Mouse (Mus musculus): ENCODE data around the gene Dnajc16. TPM values are rescaled to one million over a fixed set of nuclear protein-coding genes. Genes with fewer than 3 reads are reported as not detected.
"Not testable (repeated sequence)": the region's sequence is repeated elsewhere in the genome, so short reads cannot be mapped to it uniquely, and the experiment has no call there.

Gene Dnajc16
- polyA plus RNA-seq, 1 experiment from 2014 or later, result 3.1 TPM

- no peak for ATAC-seq (ENCODE audit: low read depth)
- Histone ChIP-seq H3K9me3 (ENCODE audit: control insufficient read depth, low read length) (no peaks in the 10 kb centered on the region), H3K27ac (replicated peaks; ENCODE audit: low read depth, low read length) (no peak overlapping the region), H3K4me1 (ENCODE audit: control insufficient read depth, insufficient read depth, low read length) (no peaks in the 10 kb centered on the region), H3K4me3 (ENCODE audit: low read depth, low read length) (no peak overlapping the region), H3K27me3 (replicated peaks; ENCODE audit: control insufficient read depth, insufficient read depth, low read length) (no peaks in the 10 kb centered on the region), H3K9ac (ENCODE audit: low read depth, low read length) (no peak overlapping the region), H3K4me2 (ENCODE audit: low read depth, low read length) (no peak overlapping the region), H3K36me3 (ENCODE audit: control insufficient read depth, insufficient read depth, low read length) (peaks cover 95% of the 10 kb centered on the region)
- 98% methylated on average over 8 of the region's 8 CpGs for WGBS
- no peak for DNase-seq (ENCODE audit: low spot score)
Observed at GRCm38 (mm10) chr4:141781201-141781985, 9.3 kb downstream of the Dnajc16 start.

GRCm38 (mm10) chr4:141779828-141780227 is 10.9 kb downstream of the Dnajc16 start:
- no peak overlapping the region for H3K9ac ChIP-seq (ENCODE audit: low read depth, low read length)
- 93% methylated on average over 8 of the region's 8 CpGs for WGBS
- H3K9me3 ChIP-seq (ENCODE audit: control insufficient read depth, low read length), result no peaks in the 10 kb centered on the region
- ATAC-seq (ENCODE audit: low read depth) (no peak), DNase-seq (ENCODE audit: low spot score) (no peak)
- H3K4me3 ChIP-seq (ENCODE audit: low read depth, low read length), result no peak overlapping the region
- H3K36me3 ChIP-seq (ENCODE audit: control insufficient read depth, insufficient read depth, low read length), result peaks cover 96% of the 10 kb centered on the region
- H3K4me1 ChIP-seq (ENCODE audit: control insufficient read depth, insufficient read depth, low read length), result no peaks in the 10 kb centered on the region
- no peak overlapping the region for H3K4me2 ChIP-seq (ENCODE audit: low read depth, low read length)
- no peaks in the 10 kb centered on the region for H3K27me3 ChIP-seq (replicated peaks; ENCODE audit: control insufficient read depth, insufficient read depth, low read length)
- H3K27ac ChIP-seq (replicated peaks; ENCODE audit: low read depth, low read length), result no peak overlapping the region

GRCm38 (mm10) chr4:141773019-141773418 is 17.7 kb downstream of the Dnajc16 start:
- H3K9ac ChIP-seq (ENCODE audit: low read depth, low read length); H3K27me3 ChIP-seq (replicated peaks; ENCODE audit: control insufficient read depth, insufficient read depth, low read length); H3K9me3 ChIP-seq (ENCODE audit: control insufficient read depth, low read length); ATAC-seq (ENCODE audit: low read depth); H3K4me2 ChIP-seq (ENCODE audit: low read depth, low read length); H3K27ac ChIP-seq (replicated peaks; ENCODE audit: low read depth, low read length); H3K4me3 ChIP-seq (ENCODE audit: low read depth, low read length); H3K4me1 ChIP-seq (ENCODE audit: control insufficient read depth, insufficient read depth, low read length); DNase-seq (ENCODE audit: low spot score): not testable (repeated sequence)
- peaks cover 96% of the 10 kb centered on the region for H3K36me3 ChIP-seq (ENCODE audit: control insufficient read depth, insufficient read depth, low read length)
- WGBS, result 86% methylated on average over 4 of the region's 4 CpGs

GRCm38 (mm10) chr4:141771823-141772222 is 18.9 kb downstream of the Dnajc16 start:
- H3K9ac ChIP-seq (ENCODE audit: low read depth, low read length), result no peak overlapping the region
- peaks cover 13% of the 10 kb centered on the region for H3K4me1 ChIP-seq (ENCODE audit: control insufficient read depth, insufficient read depth, low read length)
- WGBS, result 93% methylated on average over 8 of the region's 8 CpGs
- H3K27me3 ChIP-seq (replicated peaks; ENCODE audit: control insufficient read depth, insufficient read depth, low read length), result no peaks in the 10 kb centered on the region
- H3K27ac ChIP-seq (replicated peaks; ENCODE audit: low read depth, low read length), result no peak overlapping the region
- H3K36me3 ChIP-seq (ENCODE audit: control insufficient read depth, insufficient read depth, low read length), result peaks cover 97% of the 10 kb centered on the region
- no peaks in the 10 kb centered on the region for H3K9me3 ChIP-seq (ENCODE audit: control insufficient read depth, low read length)
- ATAC-seq (ENCODE audit: low read depth) (no peak), DNase-seq (ENCODE audit: low spot score) (no peak)
- H3K4me2 ChIP-seq (ENCODE audit: low read depth, low read length), result no peak overlapping the region
- H3K4me3 ChIP-seq (ENCODE audit: low read depth, low read length), result no peak overlapping the region

GRCm38 (mm10) chr4:141769501-141770160 is 21.1 kb downstream of the Dnajc16 start:
- Histone ChIP-seq H3K9ac (ENCODE audit: low read depth, low read length) (no peak overlapping the region), H3K9me3 (ENCODE audit: control insufficient read depth, low read length) (no peaks in the 10 kb centered on the region), H3K27ac (replicated peaks; ENCODE audit: low read depth, low read length) (no peak overlapping the region), H3K4me3 (ENCODE audit: low read depth, low read length) (no peak overlapping the region), H3K27me3 (replicated peaks; ENCODE audit: control insufficient read depth, insufficient read depth, low read length) (no peaks in the 10 kb centered on the region), H3K36me3 (ENCODE audit: control insufficient read depth, insufficient read depth, low read length) (peaks cover 86% of the 10 kb centered on the region), H3K4me1 (ENCODE audit: control insufficient read depth, insufficient read depth, low read length) (peaks cover 21% of the 10 kb centered on the region), H3K4me2 (ENCODE audit: low read depth, low read length) (no peak overlapping the region)
- DNase-seq (ENCODE audit: low spot score), result no peak
- 84% methylated on average over 8 of the region's 8 CpGs for WGBS
- no peak for ATAC-seq (ENCODE audit: low read depth)

GRCm38 (mm10) chr4:141767353-141768036 is 23.2 kb downstream of the Dnajc16 start:
- no peak overlapping the region for H3K4me3 ChIP-seq (ENCODE audit: low read depth, low read length)
- no peak overlapping the region for H3K9ac ChIP-seq (ENCODE audit: low read depth, low read length)
- H3K27me3 ChIP-seq (replicated peaks; ENCODE audit: control insufficient read depth, insufficient read depth, low read length), result no peaks in the 10 kb centered on the region
- peaks cover 21% of the 10 kb centered on the region for H3K4me1 ChIP-seq (ENCODE audit: control insufficient read depth, insufficient read depth, low read length)
- ATAC-seq (ENCODE audit: low read depth), result peak; percentile 86; the same call in 1 of the 2 replicates
- WGBS, result 66% methylated on average over 19 of the region's 19 CpGs
- peak; percentile 90 for DNase-seq (ENCODE audit: low spot score)
- peak overlapping the region; percentile 41 for H3K4me2 ChIP-seq (ENCODE audit: low read depth, low read length)
- peaks cover 86% of the 10 kb centered on the region for H3K36me3 ChIP-seq (ENCODE audit: control insufficient read depth, insufficient read depth, low read length)
- H3K27ac ChIP-seq (replicated peaks; ENCODE audit: low read depth, low read length), result peak overlapping the region; percentile 95
- no peaks in the 10 kb centered on the region for H3K9me3 ChIP-seq (ENCODE audit: control insufficient read depth, low read length)

GRCm38 (mm10) chr4:141766668-141767352 is 23.9 kb downstream of the Dnajc16 start:
- Histone ChIP-seq H3K9ac (ENCODE audit: low read depth, low read length) (no peak overlapping the region), H3K27ac (replicated peaks; ENCODE audit: low read depth, low read length) (peak overlapping the region; percentile 95), H3K27me3 (replicated peaks; ENCODE audit: control insufficient read depth, insufficient read depth, low read length) (no peaks in the 10 kb centered on the region), H3K36me3 (ENCODE audit: control insufficient read depth, insufficient read depth, low read length) (peaks cover 86% of the 10 kb centered on the region), H3K9me3 (ENCODE audit: control insufficient read depth, low read length) (no peaks in the 10 kb centered on the region), H3K4me2 (ENCODE audit: low read depth, low read length) (peak overlapping the region; percentile 41), H3K4me3 (ENCODE audit: low read depth, low read length) (no peak overlapping the region), H3K4me1 (ENCODE audit: control insufficient read depth, insufficient read depth, low read length) (peaks cover 21% of the 10 kb centered on the region)
- DNase-seq (ENCODE audit: low spot score) (peak; percentile 88), ATAC-seq (ENCODE audit: low read depth) (peak; percentile 79)
- WGBS, result 34% methylated on average over 19 of the region's 19 CpGs

GRCm38 (mm10) chr4:141766316-141766667 is 24.4 kb downstream of the Dnajc16 start:
- no peaks in the 10 kb centered on the region for H3K27me3 ChIP-seq (replicated peaks; ENCODE audit: control insufficient read depth, insufficient read depth, low read length)
- H3K9ac ChIP-seq (ENCODE audit: low read depth, low read length), result no peak overlapping the region
- H3K4me3 ChIP-seq (ENCODE audit: low read depth, low read length), result no peak overlapping the region
- H3K9me3 ChIP-seq (ENCODE audit: control insufficient read depth, low read length), result no peaks in the 10 kb centered on the region
- H3K4me1 ChIP-seq (ENCODE audit: control insufficient read depth, insufficient read depth, low read length), result peaks cover 21% of the 10 kb centered on the region
- ATAC-seq (ENCODE audit: low read depth), result no peak
- H3K27ac ChIP-seq (replicated peaks; ENCODE audit: low read depth, low read length), result peak overlapping the region; percentile 95
- peaks cover 86% of the 10 kb centered on the region for H3K36me3 ChIP-seq (ENCODE audit: control insufficient read depth, insufficient read depth, low read length)
- WGBS, result 63% methylated on average over 8 of the region's 8 CpGs
- peak overlapping the region; percentile 41 for H3K4me2 ChIP-seq (ENCODE audit: low read depth, low read length)
- DNase-seq (ENCODE audit: low spot score), result no peak
